Comparison of ENCODE assay signal across 21 mouse cellular contexts in genomic region chr19:27905976-27906375, GRCm38 (mm10).
DNase-seq lines count a peak whose midpoint lies in the region; ATAC-seq and TF ChIP-seq lines count a peak whose summit lies in the region.
"Had no signal": no experiment of that assay in that cellular context is flagged by ENCODE, and none has a peak within 500 bp of the region (broad histone marks: within the 10 kb centered on the region; RNA-seq: fewer than 3 reads in every experiment).

No protein-coding gene starts in this region.

- H3K4me3 ChIP-seq in ES-Bruce4 (ENCODE audit: low read depth, low read length), result no peak overlapping the region
- H3K4me3 ChIP-seq in bone marrow, adult 2 months (replicated peaks; ENCODE audit: control insufficient read depth, low read depth, low read length), result peak overlapping the region; percentile 62
- no peak overlapping the region for H3K4me3 ChIP-seq in lung, postnatal 0 days (ENCODE audit: low read depth, low read length)
- H3K4me3 ChIP-seq: embryonic facial prominence, embryonic 12.5 days; forebrain, embryonic 10.5 days; gastrocnemius, adult 2 months; heart, embryonic 15.5 days; limb, embryonic 15.5 days; neural tube, embryonic 13.5 days had no signal

- H3K4me2 ChIP-seq in lung, postnatal 0 days (replicated peaks; ENCODE audit: low read depth, low read length), result no peak overlapping the region
- H3K4me2 ChIP-seq: embryonic facial prominence, embryonic 12.5 days; heart, embryonic 15.5 days; limb, embryonic 15.5 days; midbrain, embryonic 11.5 days; neural tube, embryonic 13.5 days had no signal

- no peak for TF ChIP-seq EP300 in ES-Bruce4 (IDR thresholded peaks at IDR 0.05; ENCODE audit: insufficient read depth, low read depth, low read length)
- TF ChIP-seq EP300 in lung, postnatal 0 days (IDR thresholded peaks at IDR 0.05), result no peak

- peak overlapping the region; percentile 43 for H3K27ac ChIP-seq in ES-Bruce4 (ENCODE audit: insufficient read depth, low read length)
- H3K27ac ChIP-seq in bone marrow, adult 2 months (ENCODE audit: control insufficient read depth, insufficient read depth, low read depth, low read length, poor library complexity), result peak overlapping the region; percentile 41; the same call in 1 of the 2 replicates
- H3K27ac ChIP-seq in lung, postnatal 0 days (ENCODE audit: low read length), result no peak overlapping the region
- H3K27ac ChIP-seq: embryonic facial prominence, embryonic 12.5 days; forebrain, embryonic 10.5 days; gastrocnemius, adult 2 months; heart, embryonic 15.5 days; hindbrain, postnatal 0 days; limb, embryonic 15.5 days; neural tube, embryonic 13.5 days had no signal

- no peaks in the 10 kb centered on the region for H3K27me3 ChIP-seq in ES-Bruce4 (ENCODE audit: control insufficient read depth, insufficient read depth, low read length, poor library complexity, severe bottlenecking)
- H3K27me3 ChIP-seq in lung, postnatal 0 days (replicated peaks; ENCODE audit: insufficient read depth, low read length), result no peaks in the 10 kb centered on the region
- H3K27me3 ChIP-seq: embryonic facial prominence, embryonic 12.5 days; heart, embryonic 15.5 days; limb, embryonic 15.5 days; neural tube, embryonic 13.5 days had no signal

- H3K9ac ChIP-seq in ES-Bruce4 (ENCODE audit: low read depth, poor library complexity, severe bottlenecking), result peak overlapping the region; percentile 26
- H3K9ac ChIP-seq in lung, postnatal 0 days (replicated peaks; ENCODE audit: low read depth), result no peak overlapping the region
- H3K9ac ChIP-seq: embryonic facial prominence, embryonic 12.5 days; heart, embryonic 15.5 days; limb, embryonic 15.5 days; neural tube, embryonic 13.5 days had no signal

- peak; percentile 27; the same call in 1 of the 2 replicates for ATAC-seq in megakaryocyte, adult 5-6 weeks (ENCODE audit: poor library complexity, severe bottlenecking)
- ATAC-seq in lung, postnatal 0 days, result no peak
- ATAC-seq: hindbrain, postnatal 0 days had no signal

- no peak for TF ChIP-seq POLR2A in ES-Bruce4 (IDR thresholded peaks at IDR 0.05; ENCODE audit: insufficient read depth, low read length)
- no peak for TF ChIP-seq POLR2A in bone marrow, adult 2 months (IDR thresholded peaks at IDR 0.05; ENCODE audit: borderline replicate concordance, control insufficient read depth, low read depth, low read length)

- peaks cover 7% of the 10 kb centered on the region for H3K4me1 ChIP-seq in ES-Bruce4 (ENCODE audit: control insufficient read depth, insufficient read depth, low read length)
- no peaks in the 10 kb centered on the region for H3K4me1 ChIP-seq in bone marrow, adult 2 months (ENCODE audit: control insufficient read depth, insufficient read depth, low read length)
- no peaks in the 10 kb centered on the region for H3K4me1 ChIP-seq in lung, postnatal 0 days (ENCODE audit: insufficient read depth, low read depth, low read length)
- H3K4me1 ChIP-seq: embryonic facial prominence, embryonic 12.5 days; heart, embryonic 15.5 days; limb, embryonic 15.5 days had no signal

- no peaks in the 10 kb centered on the region for H3K9me3 ChIP-seq in ES-Bruce4 (replicated peaks; ENCODE audit: control insufficient read depth, insufficient read depth, low read length, poor library complexity, severe bottlenecking)
- H3K9me3 ChIP-seq in lung, postnatal 0 days (ENCODE audit: low read length), result no peaks in the 10 kb centered on the region
- H3K9me3 ChIP-seq: embryonic facial prominence, embryonic 12.5 days; forebrain, embryonic 10.5 days; heart, embryonic 15.5 days; limb, embryonic 15.5 days; neural tube, embryonic 13.5 days had no signal

- DNase-seq in liver, result peak; percentile 76
- no peak for DNase-seq in lung, postnatal 0 days (ENCODE audit: low spot score)
- DNase-seq in cerebellum, postnatal 14 days, result no peak
- DNase-seq in gastrocnemius, postnatal 4 days (ENCODE audit: low spot score in 2 of 2), result no peak
- DNase-seq: adrenal gland, postnatal 25 days; cerebellum, postnatal 25 days; gastrocnemius, adult 2 months; heart, adult 11 months; kidney, adult 11 months; kidney, postnatal 10 days; right cerebral cortex, postnatal 14 days had no signal

- TF ChIP-seq CTCF in ES-Bruce4 (IDR thresholded peaks at IDR 0.05; ENCODE audit: low read depth, low read length), result no peak
- TF ChIP-seq CTCF in bone marrow, adult 2 months (IDR thresholded peaks at IDR 0.05; ENCODE audit: control insufficient read depth, insufficient read depth, low read length), result no peak
- no peak for TF ChIP-seq CTCF in lung, postnatal 0 days (IDR thresholded peaks at IDR 0.05)

- H3K36me3 ChIP-seq in ES-Bruce4 (ENCODE audit: control insufficient read depth, insufficient read depth, low read length, poor library complexity, severe bottlenecking), result no peaks in the 10 kb centered on the region
- H3K36me3 ChIP-seq in lung, postnatal 0 days (ENCODE audit: insufficient read depth, low read length), result no peaks in the 10 kb centered on the region
- H3K36me3 ChIP-seq: embryonic facial prominence, embryonic 12.5 days; forebrain, embryonic 10.5 days; heart, embryonic 15.5 days; limb, embryonic 15.5 days; neural tube, embryonic 13.5 days had no signal

- 56% methylated on average over 9 of the region's 9 CpGs for WGBS in bone marrow, adult 2 months
- WGBS in lung, postnatal 0 days, result 88% methylated on average over 9 of the region's 9 CpGs
